Mouse (Mus musculus) left cerebral cortex, postnatal 36 days (tissue): ENCODE data around the gene Ankrd54. TPM values are rescaled to one million over a fixed set of nuclear protein-coding genes. Genes with fewer than 3 reads are reported as not detected.
"Not testable (repeated sequence)": the region's sequence is repeated elsewhere in the genome, so short reads cannot be mapped to it uniquely, and the experiment has no call there.

Source experiments
- DNase-seq, 2 experiments: peaks; one replicate each; pipeline ENCODE4 v3.0.0; 2021 to 2022; ENCODE audit warnings: low spot score in 2 of 2, mixed read lengths in 1 of 2
- intact Hi-C: fragments of 180-260 bp; cut with DNase I; formaldehyde crosslinking; loops from one replicate; pipeline ENCODE4 v1.15.1; 2025
- total RNA-seq, 2 experiments: library from RNA; stranded (reverse); gene quantifications; 2 replicates each; pipeline ENCODE4 v1.2.3; 2021

Ankrd54 gene
- total RNA-seq, 2 experiments from 2014 or later: 14.1 to 19.0 TPM

- intact Hi-C loops: no loop called here
- DNase-seq: no peak
Observed at GRCm38 (mm10) chr15:79050964-79051363, 11.7 kb downstream of the Ankrd54 start.

- intact Hi-C loops: no loop called here
- no peak for DNase-seq
Observed at GRCm38 (mm10) chr15:79050160-79050845, 12.4 kb downstream of the Ankrd54 start.

GRCm38 (mm10) chr15:79048186-79048585, 14.5 kb downstream of the Ankrd54 start:
- no peak for DNase-seq
- intact Hi-C loops: no loop called here

- intact Hi-C loops: no loop called here
- DNase-seq: no peak
Observed at GRCm38 (mm10) chr15:79044837-79045236, 17.9 kb downstream of the Ankrd54 start.

- peak; percentile 64 to 74 for DNase-seq
- intact Hi-C loops: no loop called here
Observed at GRCm38 (mm10) chr15:79042721-79043491, 19.8 kb downstream of the Ankrd54 start.

GRCm38 (mm10) chr15:79041585-79041984, 21.1 kb downstream of the Ankrd54 start, which contains the start of gene Galr3:
Galr3 (plus strand) TSS chr15:79041885.
- no peak for DNase-seq
- intact Hi-C loops: no loop called here

GRCm38 (mm10) chr15:79040501-79041416, 21.9 kb downstream of the Ankrd54 start:
- no peak for DNase-seq
- intact Hi-C loops: no loop called here

- intact Hi-C loops: no loop called here
- peak; percentile 50 for DNase-seq
Observed at GRCm38 (mm10) chr15:79038853-79039252, 23.8 kb downstream of the Ankrd54 start.

- intact Hi-C loops: no loop called here
- no peak for DNase-seq
Observed at GRCm38 (mm10) chr15:79038331-79038730, 24.4 kb downstream of the Ankrd54 start.

- DNase-seq: peak; percentile 49 to 63
- intact Hi-C loops: loop anchor here (2.0 kb wide), 1 partner anchor 33 kb away; no protein-coding TSS in a partner anchor
Observed at GRCm38 (mm10) chr15:79037913-79038328, 24.8 kb downstream of the Ankrd54 start.

GRCm38 (mm10) chr15:79031908-79032307, 30.8 kb downstream of the Ankrd54 start:
- intact Hi-C loops: not testable (repeated sequence)

GRCm38 (mm10) chr15:79030551-79031435, 31.9 kb downstream of the Ankrd54 start:
- intact Hi-C loops: no loop called here
- DNase-seq: peak; percentile 82 to 85

More at GRCm38 (mm10) chr15:79031908-79032307, 30.8 kb downstream of the Ankrd54 start:
- DNase-seq: not testable (repeated sequence)

- intact Hi-C loops: no loop called here
- no peak for DNase-seq
Observed at GRCm38 (mm10) chr15:79029519-79030241, 33.0 kb downstream of the Ankrd54 start.

- intact Hi-C loops: no loop called here
- no peak for DNase-seq
Observed at GRCm38 (mm10) chr15:79028823-79029484, 33.7 kb downstream of the Ankrd54 start.

- intact Hi-C loops: no loop called here
- DNase-seq: peak; percentile 95 to 96
Observed at GRCm38 (mm10) chr15:79028237-79028738, 34.4 kb downstream of the Ankrd54 start, which contains the start of gene H1f0. H1f0 (plus strand) TSS chr15:79028450.

GRCm38 (mm10) chr15:79027291-79028205, 35.1 kb downstream of the Ankrd54 start:
- DNase-seq: no peak
- intact Hi-C loops: no loop called here
